Mouse (Mus musculus): ENCODE measurements at regions not wholly inside any gene's neighbourhood (a gene's known extent, or its start where the extent isn't known, plus 50 kb on each side); places are given as distances from the start of the nearest gene placed in this dataset.

GRCm38 (mm10) chr8:8870487-8870886 lies 180.2 kb upstream of the Arglu1 start:
- no peak for TF ChIP-seq EP300 (IDR thresholded peaks at IDR 0.05; ENCODE audit: low read length)
- TF ChIP-seq ZC3H11A (IDR thresholded peaks at IDR 0.05; ENCODE audit: low read depth, low read length): no peak
- TF ChIP-seq POLR2A (IDR thresholded peaks at IDR 0.05; ENCODE audit: low read depth, low read length): no peak
- no peak for TF ChIP-seq RAD21 (IDR thresholded peaks at IDR 0.05; ENCODE audit: low read depth, low read length)

Data from CH12.LX (cell line).